Mouse (Mus musculus) lung, postnatal 0 days (tissue): ENCODE data around the gene Cxcl1. TPM values are rescaled to one million over a fixed set of nuclear protein-coding genes. Genes with fewer than 3 reads are reported as not detected.

Experiments used
- ATAC-seq: fragments of 200-750 bp; cut with Nextera tagmentation; 2 replicates; pipeline ENCODE4 v1.8.0; 2017; ENCODE audit warnings: moderate library complexity
- DNase-seq: peaks from one replicate; pipeline ENCODE4 v3.0.0-alpha.2; 2016; ENCODE audit warnings: low spot score
- H3K27ac ChIP-seq: fragments of 300-500 bp; sonication (generic); 2 replicates; pipeline ENCODE4 v1.5.1; 2014; ENCODE audit warnings: antibody characterized with exemption, mild to moderate bottlenecking, low read length, mixed read lengths
- H3K27me3 ChIP-seq: fragments of 300-500 bp; sonication (generic); replicated peaks from 2 replicates; pipeline ENCODE4 v1.6.1; 2014; ENCODE audit warnings: low read length, mixed read lengths; ENCODE audit not compliant: insufficient read depth
- H3K36me3 ChIP-seq: fragments of 300-500 bp; sonication (generic); 2 replicates; pipeline ENCODE4 v1.6.1; 2014; ENCODE audit warnings: low read length, mixed read lengths; ENCODE audit not compliant: insufficient read depth
- H3K4me1 ChIP-seq: fragments of 300-500 bp; sonication (generic); 2 replicates; pipeline ENCODE4 v1.6.1; 2014; ENCODE audit warnings: antibody characterized with exemption, low read depth, low read length, mixed read lengths; ENCODE audit not compliant: insufficient read depth
- H3K4me2 ChIP-seq: fragments of 300-500 bp; sonication (generic); replicated peaks from 2 replicates; pipeline ENCODE4 v1.6.1; 2014; ENCODE audit warnings: low read depth, mild to moderate bottlenecking, low read length, moderate library complexity, mixed read lengths
- H3K4me3 ChIP-seq: fragments of 300-500 bp; sonication (generic); 2 replicates; pipeline ENCODE4 v1.5.1; 2014; ENCODE audit warnings: low read depth, low read length
- H3K9ac ChIP-seq: fragments of 300-500 bp; sonication (generic); replicated peaks from 2 replicates; pipeline ENCODE4 v1.6.1; 2014; ENCODE audit warnings: low read depth, mild to moderate bottlenecking
- H3K9me3 ChIP-seq: fragments of 300-500 bp; sonication (generic); 2 replicates; pipeline ENCODE4 v1.6.1; 2016; ENCODE audit warnings: low read length, mixed read lengths
- CTCF ChIP-seq: IDR thresholded peaks from 2 replicates; pipeline ENCODE4 v1.5.1; 2016; ENCODE audit warnings: antibody characterized with exemption, mild to moderate bottlenecking
- EP300 ChIP-seq: IDR thresholded peaks from 2 replicates; pipeline ENCODE4 v1.6.1; 2016; ENCODE audit warnings: antibody characterized with exemption, mild to moderate bottlenecking, control low read depth
- WGBS: fragments of 180-500 bp; shearing (Covaris S2); extraction: QIAGEN DNeasy Blood & Tissue Kit; methylation state at CpG from one replicate; pipeline ENCODE4 v1.1.7; 2014; 5-methylcytosine and 5-hydroxymethylcytosine counted together
- polyA plus RNA-seq: library from polyadenylated mRNA; unstranded; fragments of >200 nt; fragmentation: Nextera tagmentation; extraction: Ambion mirVana; gene quantifications from 2 replicates; pipeline ENCODE4 v1.2.1, GENCODE M21; 2015

Cxcl1 gene
- polyA plus RNA-seq, 1 experiment from 2014 or later = 2.1 TPM

- no peak overlapping the region for H3K4me3 ChIP-seq
- no peak for DNase-seq
- no peaks in the 10 kb centered on the region for H3K9me3 ChIP-seq
- TF ChIP-seq CTCF (no peak), EP300 (0 out of 2 replicates have a peak, but pooled peaks have one; percentile 1)
- H3K27ac ChIP-seq = no peak overlapping the region
- no peak overlapping the region for H3K9ac ChIP-seq
- ATAC-seq = no peak
- no peaks in the 10 kb centered on the region; the same call in 1 of the 2 replicates for H3K4me1 ChIP-seq
- H3K36me3 ChIP-seq = no peaks in the 10 kb centered on the region
- no peaks in the 10 kb centered on the region for H3K27me3 ChIP-seq
- 65% methylated on average over 8 of the region's 8 CpGs for WGBS
- H3K4me2 ChIP-seq = no peak overlapping the region
These were observed 14.4 kb upstream of the Cxcl1 start for GRCm38 (mm10) chr5:90876471-90877172.

GRCm38 (mm10) chr5:90877173-90877512, 13.9 kb upstream of the Cxcl1 start:
- TF ChIP-seq EP300 (no peak), CTCF (no peak)
- Histone ChIP-seq H3K27ac (no peak overlapping the region), H3K27me3 (no peaks in the 10 kb centered on the region), H3K4me2 (no peak overlapping the region), H3K9ac (no peak overlapping the region), H3K36me3 (no peaks in the 10 kb centered on the region), H3K4me3 (no peak overlapping the region), H3K4me1 (no peaks in the 10 kb centered on the region; the same call in 1 of the 2 replicates), H3K9me3 (no peaks in the 10 kb centered on the region)
- ATAC-seq = no peak
- no peak for DNase-seq

GRCm38 (mm10) chr5:90879307-90880014, 11.6 kb upstream of the Cxcl1 start:
- Histone ChIP-seq H3K27ac (no peak overlapping the region), H3K4me2 (no peak overlapping the region), H3K4me1 (no peaks in the 10 kb centered on the region; the same call in 1 of the 2 replicates), H3K4me3 (no peak overlapping the region), H3K36me3 (no peaks in the 10 kb centered on the region), H3K9me3 (no peaks in the 10 kb centered on the region), H3K27me3 (no peaks in the 10 kb centered on the region), H3K9ac (no peak overlapping the region)
- DNase-seq = peak; percentile 57
- TF ChIP-seq CTCF (no peak), EP300 (no peak; the same call in 1 of the 2 replicates)
- WGBS = 61% methylated on average over 3 of the region's 3 CpGs
- no peak for ATAC-seq

- DNase-seq (no peak), ATAC-seq (no peak)
- Histone ChIP-seq H3K9ac (no peak overlapping the region), H3K4me3 (no peak overlapping the region), H3K4me1 (no peaks in the 10 kb centered on the region; the same call in 1 of the 2 replicates), H3K9me3 (no peaks in the 10 kb centered on the region), H3K4me2 (no peak overlapping the region), H3K27me3 (no peaks in the 10 kb centered on the region), H3K27ac (no peak overlapping the region), H3K36me3 (no peaks in the 10 kb centered on the region)
- TF ChIP-seq EP300 (no peak), CTCF (no peak)
- 82% methylated on average over 7 of the region's 7 CpGs for WGBS
These were observed 10.6 kb upstream of the Cxcl1 start for GRCm38 (mm10) chr5:90880335-90880850.

- Histone ChIP-seq H3K27ac (no peak overlapping the region), H3K4me3 (no peak overlapping the region), H3K4me1 (no peaks in the 10 kb centered on the region; the same call in 1 of the 2 replicates), H3K4me2 (no peak overlapping the region), H3K36me3 (no peaks in the 10 kb centered on the region), H3K27me3 (no peaks in the 10 kb centered on the region), H3K9me3 (no peaks in the 10 kb centered on the region), H3K9ac (no peak overlapping the region)
- DNase-seq (no peak), ATAC-seq (no peak)
- TF ChIP-seq CTCF (no peak), EP300 (no peak)
- 83% methylated on average over 4 of the region's 4 CpGs for WGBS
These were observed 10.0 kb upstream of the Cxcl1 start for GRCm38 (mm10) chr5:90881021-90881420.

- no peak overlapping the region for H3K27ac ChIP-seq
- no peaks in the 10 kb centered on the region for H3K9me3 ChIP-seq
- WGBS = 72% methylated on average over 5 of the region's 5 CpGs
- H3K9ac ChIP-seq = no peak overlapping the region
- no peak for TF ChIP-seq CTCF
- no peak overlapping the region for H3K4me3 ChIP-seq
- no peaks in the 10 kb centered on the region; the same call in 1 of the 2 replicates for H3K4me1 ChIP-seq
- DNase-seq = peak; percentile 61
- no peak overlapping the region for H3K4me2 ChIP-seq
- no peaks in the 10 kb centered on the region for H3K36me3 ChIP-seq
- ATAC-seq = peak; percentile 62
- no peaks in the 10 kb centered on the region for H3K27me3 ChIP-seq
These were observed 9.4 kb upstream of the Cxcl1 start for GRCm38 (mm10) chr5:90881682-90882081.
